Mouse (Mus musculus) thymus, adult 2 months (tissue): ENCODE data around the gene Marcksl1.

Experiments
- CTCF ChIP-seq: fragments of 200-500 bp; IDR thresholded peaks from 2 replicates; pipeline ENCODE4 v1.5.1; 2012; ENCODE audit warnings: mild to moderate bottlenecking, control low read depth, low read length, moderate library complexity, borderline replicate concordance; ENCODE audit not compliant: control insufficient read depth, poor library complexity, insufficient read depth; ENCODE audit errors: extremely low read depth
- POLR2A ChIP-seq: fragments of 200-500 bp; IDR thresholded peaks from 2 replicates; pipeline ENCODE4 v1.6.1; 2012; ENCODE audit warnings: mild to moderate bottlenecking, low read length, control low read depth, moderate library complexity; ENCODE audit not compliant: control insufficient read depth, poor library complexity, insufficient read depth; ENCODE audit errors: extremely low read depth

DNA sequence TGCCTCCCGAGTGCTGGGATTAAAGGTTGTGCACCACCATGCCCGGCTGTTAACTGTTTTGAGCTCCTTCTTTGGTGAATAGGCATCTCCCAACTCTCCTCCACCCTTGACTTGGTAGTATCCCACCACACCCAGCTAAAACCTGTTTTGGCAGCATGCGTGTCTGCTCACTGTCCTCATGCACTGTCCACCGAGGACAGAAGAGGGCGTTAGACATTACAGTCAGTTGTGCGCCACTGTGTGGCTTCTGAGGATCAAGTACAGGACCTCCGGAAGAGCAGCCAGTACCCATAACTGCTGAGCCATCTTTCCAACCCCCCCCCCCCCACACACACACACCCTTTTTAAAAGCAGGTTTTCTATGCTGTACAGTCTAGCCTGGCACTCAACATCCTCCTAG is 18.7 kb upstream of the Marcksl1 start:
- TF ChIP-seq POLR2A: no peak
- no peak for TF ChIP-seq CTCF
